Mouse (Mus musculus) MEL (cell line): ENCODE data around the gene Gm13278.

Experiments
- CTCF ChIP-seq, 3 experiments: IDR thresholded peaks in 2 of 3; conservative IDR thresholded peaks in 1 of 3; 2 replicates each; pipeline ENCODE4 v1.5.1; 2011 to 2012; ENCODE audit warnings: low read length in 3 of 3, low read depth in 2 of 3, mild to moderate bottlenecking in 2 of 3, improper control_type of control experiment in 1 of 3, inconsistent platforms in 1 of 3, mixed read lengths in 1 of 3, moderate library complexity in 1 of 3; ENCODE audit not compliant: control insufficient read depth in 1 of 3, insufficient read depth in 1 of 3, poor library complexity in 1 of 3, severe bottlenecking in 1 of 3
- HCFC1 ChIP-seq: IDR thresholded peaks from 2 replicates; pipeline ENCODE4 v1.6.1; 2012; ENCODE audit warnings: low read depth, mild to moderate bottlenecking, inconsistent platforms, low read length, improper control_type of control experiment, moderate library complexity
- KAT2A ChIP-seq: conservative IDR thresholded peaks from 2 replicates; pipeline ENCODE4 v1.6.1; 2012; ENCODE audit warnings: low read depth, low read length, improper control_type of control experiment, inconsistent platforms
- MAZ ChIP-seq: IDR thresholded peaks from 2 replicates; pipeline ENCODE4 v1.6.1; 2012; ENCODE audit warnings: low read depth, mild to moderate bottlenecking, inconsistent platforms, low read length, improper control_type of control experiment
- MXI1 ChIP-seq: IDR thresholded peaks from 2 replicates; pipeline ENCODE4 v1.6.1; 2011; ENCODE audit warnings: mild to moderate bottlenecking, low read depth, low read length, improper control_type of control experiment
- MYC ChIP-seq: IDR thresholded peaks from 2 replicates; pipeline ENCODE4 v1.6.1; 2011; ENCODE audit warnings: low read depth, mild to moderate bottlenecking, low read length, improper control_type of control experiment, moderate library complexity
- POLR2A ChIP-seq, 2 experiments: IDR thresholded peaks; 2 replicates each; pipeline ENCODE4 v1.6.1; 2011 to 2012; ENCODE audit warnings: low read length in 2 of 2, mild to moderate bottlenecking in 2 of 2, control low read depth in 1 of 2, improper control_type of control experiment in 1 of 2, low read depth in 1 of 2, moderate library complexity in 1 of 2; ENCODE audit not compliant: control insufficient read depth in 1 of 2, insufficient read depth in 1 of 2, poor library complexity in 1 of 2
- USF1 ChIP-seq: IDR thresholded peaks from 2 replicates; pipeline ENCODE4 v1.6.1; 2014; ENCODE audit warnings: low read depth, mild to moderate bottlenecking, inconsistent platforms, low read length, improper control_type of control experiment, moderate library complexity

DNA sequence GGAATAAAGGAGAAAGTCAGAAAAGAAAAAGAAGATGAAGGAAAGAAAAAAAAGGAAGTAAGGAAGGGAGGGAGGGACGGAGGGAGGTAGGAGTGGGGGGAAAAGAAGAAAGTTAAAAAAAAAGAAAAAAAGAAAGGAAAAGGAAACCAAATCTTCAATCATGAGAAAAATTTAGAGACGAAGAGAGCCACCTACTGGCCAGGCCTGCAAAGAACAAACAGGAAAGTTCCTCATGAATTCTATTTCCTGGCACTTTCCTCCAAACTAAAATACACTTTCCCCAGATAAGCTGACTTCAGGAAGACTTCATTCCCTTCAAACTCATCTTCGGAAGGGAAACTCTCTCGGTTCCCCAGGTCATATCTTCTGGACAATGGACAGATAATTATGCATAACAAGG is 39.2 kb downstream of the Gm13278 start:
- TF ChIP-seq KAT2A (no peak), CTCF (IDR thresholded peaks at IDR 0.05 in 2 of 3, conservative IDR thresholded peaks at IDR 0.05 in 1 of 3; ENCODE audit: control insufficient read depth in 1 of 3, insufficient read depth in 1 of 3, low read depth in 2 of 3, low read length in 3 of 3, poor library complexity in 1 of 3, severe bottlenecking in 1 of 3) (peak in 2 of 3 experiments; percentile 57 to 76; a peak in 4 of 6 replicates), POLR2A (IDR thresholded peaks at IDR 0.05; ENCODE audit: control insufficient read depth in 1 of 2, insufficient read depth in 1 of 2, low read depth in 1 of 2, low read length in 2 of 2, poor library complexity in 1 of 2) (no peak), MYC (no peak), MAZ (no peak), MXI1 (no peak), USF1 (no peak), HCFC1 (no peak)
